Mouse (Mus musculus) Muller cell, postnatal 12 days (primary cell): ENCODE data around the gene Gm10234.

ENCODE experiments used
- DNase-seq: peaks from one replicate; pipeline ENCODE4 v3.0.0-alpha.2; 2015; ENCODE audit errors: inconsistent ontology term

Gene Gm10234

GRCm38 (mm10) chr6:95321812-95322211 lies at the start of gene Gm10234:
Gene Gm10234, plus strand, starts transcription at chr6:95322112.
- DNase-seq: no peak

GRCm38 (mm10) chr6:95277633-95278032 lies 44.3 kb upstream of the Gm10234 start:
- DNase-seq: no peak

- DNase-seq: no peak
Measured at GRCm38 (mm10) chr6:95296025-95296424, 25.9 kb upstream of the Gm10234 start.

- no peak for DNase-seq
Measured at GRCm38 (mm10) chr6:95298387-95298786, 23.5 kb upstream of the Gm10234 start.

GRCm38 (mm10) chr6:95300658-95301057 lies 21.3 kb upstream of the Gm10234 start:
- DNase-seq: no peak

GRCm38 (mm10) chr6:95331191-95331590 lies 9.3 kb downstream of the Gm10234 start:
- DNase-seq: peak; percentile 16

GRCm38 (mm10) chr6:95334781-95335180 lies 12.9 kb downstream of the Gm10234 start:
- DNase-seq: no peak

- no peak for DNase-seq
Measured at GRCm38 (mm10) chr6:95349378-95349777, 27.5 kb downstream of the Gm10234 start.

- DNase-seq: no peak
Measured at GRCm38 (mm10) chr6:95353043-95353442, 31.1 kb downstream of the Gm10234 start.

- no peak for DNase-seq
Measured at GRCm38 (mm10) chr6:95353886-95354285, 32.0 kb downstream of the Gm10234 start.

GRCm38 (mm10) chr6:95360084-95360483 lies 38.2 kb downstream of the Gm10234 start:
- DNase-seq: peak; percentile 22

- no peak for DNase-seq
Measured at GRCm38 (mm10) chr6:95362707-95363106, 40.8 kb downstream of the Gm10234 start.

- DNase-seq: no peak
Measured at GRCm38 (mm10) chr6:95371811-95372210, 49.9 kb downstream of the Gm10234 start.
